18 mouse cellular contexts compared by ENCODE assay signal in the genomic region with DNA sequence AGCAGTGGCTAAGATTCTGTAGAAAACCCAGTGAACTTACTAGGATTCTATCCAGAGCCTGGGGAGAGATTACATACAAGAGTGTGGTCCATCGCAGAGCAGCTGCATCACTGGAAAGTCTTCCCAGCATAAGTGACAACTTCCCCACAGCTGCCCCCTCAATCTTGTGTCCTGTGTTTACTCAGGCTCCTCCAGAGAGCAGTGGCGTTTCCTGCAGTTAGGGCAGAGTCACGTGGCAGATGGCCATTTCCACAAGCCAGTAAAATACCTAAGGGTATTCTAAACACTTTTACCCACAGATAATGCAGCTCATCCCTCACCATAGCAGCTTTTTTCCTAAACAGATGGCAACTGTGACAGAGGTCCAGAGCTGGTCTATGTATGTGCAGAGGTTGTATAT. TPM values are rescaled to one million over a fixed set of nuclear protein-coding genes. Genes with fewer than 3 reads are reported as not detected.
A peak's percentile ranks its signal among the peaks of the same experiment; 100 is the strongest.
DNase-seq lines count a peak whose midpoint lies in the region; ATAC-seq and TF ChIP-seq lines count a peak whose summit lies in the region.
"Had no signal": no experiment of that assay in that cellular context is flagged by ENCODE, and none has a peak within 500 bp of the region (broad histone marks: within the 10 kb centered on the region; RNA-seq: fewer than 3 reads in every experiment).

No protein-coding gene starts in this region.

- H3K36me3 ChIP-seq in heart, embryonic 12.5 days, result no peaks in the 10 kb centered on the region
- no peaks in the 10 kb centered on the region for H3K36me3 ChIP-seq in lung, embryonic 14.5 days (ENCODE audit: insufficient read depth)
- no peaks in the 10 kb centered on the region for H3K36me3 ChIP-seq in CH12.LX (replicated peaks in 1 of 2; ENCODE audit: control insufficient read depth in 1 of 2, insufficient read depth in 1 of 2, low read length in 1 of 2)
- no peaks in the 10 kb centered on the region for H3K36me3 ChIP-seq in liver, postnatal 0 days (replicated peaks; ENCODE audit: insufficient read depth, low read length)
- H3K36me3 ChIP-seq: limb, embryonic 13.5 days had no signal

- peak; percentile 87 for ATAC-seq in heart, embryonic 12.5 days (ENCODE audit: insufficient number of reproducible peaks, low FRiP score)
- no peak for ATAC-seq in lung, embryonic 14.5 days (ENCODE audit: insufficient read depth)
- ATAC-seq in liver, postnatal 0 days, result no peak
- ATAC-seq: midbrain, embryonic 16.5 days had no signal

- H3K27ac ChIP-seq in heart, embryonic 12.5 days (ENCODE audit: poor library complexity, severe bottlenecking), result peak overlapping the region; percentile 56
- H3K27ac ChIP-seq in lung, embryonic 14.5 days (ENCODE audit: low read depth), result no peak overlapping the region
- H3K27ac ChIP-seq in CH12.LX (ENCODE audit: insufficient read depth, low read depth), result no peak overlapping the region
- H3K27ac ChIP-seq in liver, postnatal 0 days (ENCODE audit: low read depth), result no peak overlapping the region
- H3K27ac ChIP-seq: limb, embryonic 13.5 days; liver, embryonic 14.5 days had no signal

- TF ChIP-seq CTCF in lung, embryonic 14.5 days (IDR thresholded peaks at IDR 0.05; ENCODE audit: low read depth), result no peak
- TF ChIP-seq CTCF in CH12.LX (conservative IDR thresholded peaks at IDR 0.05 in 1 of 2, IDR thresholded peaks at IDR 0.05 in 1 of 2; ENCODE audit: low read depth in 2 of 2, low read length in 2 of 2), result no peak
- TF ChIP-seq CTCF in liver, postnatal 0 days (IDR thresholded peaks at IDR 0.05; ENCODE audit: low read depth), result no peak

- no peaks in the 10 kb centered on the region for H3K9me3 ChIP-seq in heart, embryonic 12.5 days (replicated peaks)
- H3K9me3 ChIP-seq in lung, embryonic 14.5 days (ENCODE audit: low read depth, low read length), result no peaks in the 10 kb centered on the region
- no peaks in the 10 kb centered on the region for H3K9me3 ChIP-seq in CH12.LX (replicated peaks; ENCODE audit: low read length)
- H3K9me3 ChIP-seq in liver, postnatal 0 days (ENCODE audit: low read length), result no peaks in the 10 kb centered on the region

- no peak for TF ChIP-seq EP300 in CH12.LX (IDR thresholded peaks at IDR 0.05; ENCODE audit: low read length)
- no peak for TF ChIP-seq EP300 in liver, postnatal 0 days (IDR thresholded peaks at IDR 0.05; ENCODE audit: low read depth)

- WGBS in heart, embryonic 12.5 days, result 16% methylated on average over 3 of the region's 3 CpGs
- WGBS in lung, embryonic 14.5 days, result 6% methylated on average over 3 of the region's 3 CpGs
- WGBS in liver, postnatal 0 days (ENCODE audit: insufficient replicate concordance), result 13% methylated on average over 3 of the region's 3 CpGs

- H3K4me1 ChIP-seq in heart, embryonic 12.5 days (replicated peaks), result no peaks in the 10 kb centered on the region
- no peaks in the 10 kb centered on the region for H3K4me1 ChIP-seq in lung, embryonic 14.5 days (ENCODE audit: insufficient read depth)
- H3K4me1 ChIP-seq in CH12.LX (ENCODE audit: control insufficient read depth in 1 of 2, insufficient read depth in 2 of 2), result peaks cover 7 to 16% of the 10 kb centered on the region in 2 experiments
- H3K4me1 ChIP-seq in liver, postnatal 0 days (ENCODE audit: insufficient read depth), result no peaks in the 10 kb centered on the region

- H3K27me3 ChIP-seq in heart, embryonic 12.5 days (replicated peaks), result peaks cover 10% of the 10 kb centered on the region; the same call in 1 of the 2 replicates
- H3K27me3 ChIP-seq in lung, embryonic 14.5 days (ENCODE audit: insufficient read depth, low read length), result no peaks in the 10 kb centered on the region
- peaks cover 3% of the 10 kb centered on the region for H3K27me3 ChIP-seq in CH12.LX (replicated peaks)
- peaks cover 5% of the 10 kb centered on the region; the same call in 1 of the 2 replicates for H3K27me3 ChIP-seq in liver, postnatal 0 days (ENCODE audit: insufficient read depth, low read length)

- H3K79me2 ChIP-seq in CH12.LX (replicated peaks; ENCODE audit: control insufficient read depth, extremely low read depth, insufficient read depth, poor library complexity, severe bottlenecking), result no peaks in the 10 kb centered on the region

- peak overlapping the region; percentile 35 for H3K4me2 ChIP-seq in heart, embryonic 12.5 days
- H3K4me2 ChIP-seq in lung, embryonic 14.5 days, result no peak overlapping the region
- peak overlapping the region; percentile 25 for H3K4me2 ChIP-seq in CH12.LX (ENCODE audit: insufficient read depth, low read depth, poor library complexity, severe bottlenecking)
- no peak overlapping the region for H3K4me2 ChIP-seq in liver, postnatal 0 days (ENCODE audit: low read depth, low read length)
- H3K4me2 ChIP-seq: limb, embryonic 13.5 days had no signal

- dilution Hi-C loops in CH12.LX (cut with MboI; ENCODE audit: extremely low pct_ligation_motif_present, extremely low pct_unique_long_range_greater_than_20kb, low sequenced_read_pairs), result no loop called here

- no peak overlapping the region for H3K9ac ChIP-seq in heart, embryonic 12.5 days
- no peak overlapping the region for H3K9ac ChIP-seq in lung, embryonic 14.5 days
- H3K9ac ChIP-seq in CH12.LX (ENCODE audit: insufficient read depth, low read depth), result peak overlapping the region; percentile 32; the same call in 1 of the 2 replicates
- no peak overlapping the region for H3K9ac ChIP-seq in liver, postnatal 0 days (replicated peaks)
- H3K9ac ChIP-seq: limb, embryonic 13.5 days; liver, embryonic 14.5 days had no signal

- intact Hi-C loops in heart, postnatal 14 days (cut with DNase I), result loop anchor here (5.0 kb wide), 1 partner anchor 203 kb away; no protein-coding TSS in a partner anchor

- DNase-seq in heart, postnatal 14 days, result no peak
- DNase-seq in lung, embryonic 14.5 days, result peak; percentile 11
- no peak for DNase-seq in lung, postnatal 14 days
- DNase-seq in CH12.LX (ENCODE audit: extremely low read depth) (no peak), adipocyte (ENCODE audit: low spot score) (no peak)
- peak; percentile 27 for DNase-seq in embryo, embryonic 10.5 days (ENCODE audit: low spot score)
- no peak for DNase-seq in liver, postnatal 0 days
- DNase-seq: adrenal gland, postnatal 14 days; cerebellum, adult 18-20 months; gastrocnemius, postnatal 10 days; kidney, postnatal 4 days; lung, postnatal 10 days; spleen, adult 18-20 months; thymus, postnatal 25 days had no signal

- no peak for TF ChIP-seq RAD21 in CH12.LX (IDR thresholded peaks at IDR 0.05; ENCODE audit: low read depth, low read length)

- H3K4me3 ChIP-seq in heart, embryonic 12.5 days, result peak overlapping the region; percentile 12; the same call in 1 of the 2 replicates
- H3K4me3 ChIP-seq in lung, embryonic 14.5 days (ENCODE audit: low read depth, low read length), result no peak overlapping the region
- H3K4me3 ChIP-seq in CH12.LX (replicated peaks in 1 of 3; ENCODE audit: low read depth in 2 of 3, low read length in 2 of 3, poor library complexity in 1 of 3), result no peak overlapping the region
- H3K4me3 ChIP-seq in liver, postnatal 0 days (ENCODE audit: low read depth, low read length), result no peak overlapping the region
- H3K4me3 ChIP-seq: limb, embryonic 13.5 days had no signal

- in situ Hi-C loops in CH12.LX (cut with MboI; ENCODE audit: low pct_ligation_motif_present, low pct_unique_long_range_greater_than_20kb, low sequenced_read_pairs), result no loop called here

- TF ChIP-seq POLR2A in CH12.LX (IDR thresholded peaks at IDR 0.05; ENCODE audit: low read depth, low read length), result no peak

TF ChIP-seq in CH12.LX, 34 proteins besides CTCF, POLR2A, EP300 and RAD21:
- TF ChIP-seq USF1 (IDR thresholded peaks at IDR 0.05; ENCODE audit: low read depth, low read length) (peak; percentile 62), USF2 (conservative IDR thresholded peaks at IDR 0.05; ENCODE audit: low read depth, low read length) (0 out of 2 replicates have a peak, but pooled peaks have one; percentile 27), BHLHE40 (IDR thresholded peaks at IDR 0.05; ENCODE audit: low read depth, low read length) (peak; percentile 46; the same call in 1 of the 2 replicates), POLR2AphosphoS2 (IDR thresholded peaks at IDR 0.05; ENCODE audit: low read depth, low read length) (no peak), ELF1 (IDR thresholded peaks at IDR 0.05; ENCODE audit: low read depth, low read length) (0 out of 2 replicates have a peak, but pooled peaks have one; percentile 12), ZMIZ1 (IDR thresholded peaks at IDR 0.05; ENCODE audit: low read depth, low read length) (no peak)

RNA-seq across cellular contexts. Expression of gene Lat, which starts 44.6 kb away (rescaled TPM):
- 3.4 and 3.8 TPM in 2 replicates for polyA plus RNA-seq in heart, embryonic 12.5 days (2016; fragmentation: Nextera tagmentation; extraction: Ambion mirVana)
- 10 to 100 TPM in 1 of 2 experiments, 1 to 10 TPM in 1; 2.3 to 13.3 TPM for total RNA-seq in heart, postnatal 14 days (2021)
- polyA plus RNA-seq in lung, embryonic 14.5 days (2014; fragmentation: Nextera tagmentation; extraction: Ambion mirVana), result 1.7 and 2.8 TPM in 2 replicates
- total RNA-seq in CH12.LX (2012; rRNA removed) (0.42 TPM in 2 replicates), CH12.LX (2014; rRNA removed) (0.55 TPM in 1 of 2 replicates, not detected in the other)
- polyA plus RNA-seq in CH12.LX (2012; ENCODE audit: insufficient read length, low read depth), result 1.1 and 1.2 TPM in 2 replicates
- 8.7 and 9.2 TPM in 2 replicates for polyA plus RNA-seq in liver, postnatal 0 days (2015; fragmentation: Nextera tagmentation; extraction: Ambion mirVana)

RNA-seq across cellular contexts. Expression of gene Sbk1, which starts 52.4 kb away (rescaled TPM):
- 24.0 and 24.5 TPM in 2 replicates for polyA plus RNA-seq in heart, embryonic 12.5 days (2016; fragmentation: Nextera tagmentation; extraction: Ambion mirVana)
- total RNA-seq in heart, postnatal 14 days (2021), result 10 to 100 TPM; 77.7 to 82.2 TPM
- polyA plus RNA-seq in lung, embryonic 14.5 days (2014; fragmentation: Nextera tagmentation; extraction: Ambion mirVana), result 51.2 and 57.0 TPM in 2 replicates
- total RNA-seq in CH12.LX (2012; rRNA removed) (4.5 and 4.7 TPM in 2 replicates), CH12.LX (2014; rRNA removed) (1.6 and 2.1 TPM in 2 replicates)
- 3.4 and 4.2 TPM in 2 replicates for polyA plus RNA-seq in CH12.LX (2012; ENCODE audit: insufficient read length, low read depth)
- 5.2 and 6.5 TPM in 2 replicates for polyA plus RNA-seq in liver, postnatal 0 days (2015; fragmentation: Nextera tagmentation; extraction: Ambion mirVana)

RNA-seq across cellular contexts. Expression of gene Spns1, which starts 52.5 kb away (rescaled TPM):
- 45.1 TPM in 2 replicates for polyA plus RNA-seq in heart, embryonic 12.5 days (2016; fragmentation: Nextera tagmentation; extraction: Ambion mirVana)
- total RNA-seq in heart, postnatal 14 days (2021), result 10 to 100 TPM; 36.3 to 38.3 TPM
- polyA plus RNA-seq in lung, embryonic 14.5 days (2014; fragmentation: Nextera tagmentation; extraction: Ambion mirVana), result 41.7 and 46.0 TPM in 2 replicates
- total RNA-seq in CH12.LX (2012; rRNA removed), result 38.4 and 42.6 TPM in 2 replicates
- 36.4 and 45.3 TPM in 2 replicates for total RNA-seq in CH12.LX (2014; rRNA removed)
- 37.8 and 61.7 TPM in 2 replicates for polyA plus RNA-seq in CH12.LX (2012; ENCODE audit: insufficient read length, low read depth)
- polyA plus RNA-seq in liver, postnatal 0 days (2015; fragmentation: Nextera tagmentation; extraction: Ambion mirVana), result 17.2 and 18.6 TPM in 2 replicates

Comparison
In these comparisons a context has a peak if more than half of its experiments do, and no peak if none do; other contexts are left out.
1. DNase-seq: peak in lung, embryonic 14.5 days (single experiment) and embryo, embryonic 10.5 days (single experiment); none in heart, postnatal 14 days (0 of 2), lung, postnatal 14 days (single experiment), CH12.LX (single experiment), adipocyte (single experiment) and liver, postnatal 0 days (single experiment).
2. H3K4me2 ChIP-seq: peak in heart, embryonic 12.5 days (single experiment) and CH12.LX (single experiment); none in lung, embryonic 14.5 days (single experiment) and liver, postnatal 0 days (single experiment).